Mouse (Mus musculus) cerebellum, adult 11 months (tissue): ENCODE results near the gene Rab11a.
A peak's percentile ranks its signal among the peaks of the same experiment; 100 is the strongest.

Experiments
- DNase-seq: peaks from one replicate; pipeline ENCODE4 v3.0.0; 2022

Rab11a gene

DNA sequence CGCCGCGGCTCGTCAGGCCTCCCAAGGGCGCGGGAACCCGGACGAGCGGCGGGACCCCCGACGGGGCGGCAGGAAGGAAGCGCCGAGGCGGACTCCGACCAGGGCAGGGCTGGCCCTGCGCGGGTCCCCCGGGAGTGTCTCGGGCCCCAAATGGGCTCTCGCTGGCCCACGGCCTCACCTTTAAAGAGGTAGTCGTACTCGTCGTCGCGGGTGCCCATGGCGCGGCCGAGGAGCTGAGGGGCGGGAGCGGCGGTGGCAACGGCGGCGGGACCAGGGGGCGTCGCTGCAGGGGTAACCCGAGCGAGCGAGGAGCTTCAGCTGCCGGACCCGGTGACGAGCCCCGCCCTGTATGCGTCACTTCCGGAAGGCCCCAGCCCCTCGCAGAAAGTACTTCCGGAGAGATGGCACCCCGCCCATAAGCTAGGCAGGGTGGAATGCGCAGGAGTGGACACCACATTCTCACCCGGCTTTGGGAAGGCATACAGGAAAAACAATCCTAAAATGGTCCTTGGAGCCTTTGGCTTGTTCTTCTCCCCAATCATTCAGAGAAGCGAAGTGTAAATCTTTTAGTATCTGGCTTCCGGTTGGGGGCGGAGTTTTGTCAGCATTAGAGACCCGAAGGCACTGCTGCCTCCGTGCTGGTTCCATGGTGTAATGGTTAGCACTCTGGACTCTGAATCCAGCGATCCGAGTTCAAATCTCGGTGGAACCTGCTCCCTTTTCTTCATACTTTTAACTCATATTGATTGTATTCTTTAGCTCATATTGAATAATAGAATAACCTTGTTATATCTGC, at the start of gene Rab11a:
Rab11a (minus strand) TSS at position 353 of the 796 bp plus-strand sequence.
- peak; percentile 96 for DNase-seq

DNA sequence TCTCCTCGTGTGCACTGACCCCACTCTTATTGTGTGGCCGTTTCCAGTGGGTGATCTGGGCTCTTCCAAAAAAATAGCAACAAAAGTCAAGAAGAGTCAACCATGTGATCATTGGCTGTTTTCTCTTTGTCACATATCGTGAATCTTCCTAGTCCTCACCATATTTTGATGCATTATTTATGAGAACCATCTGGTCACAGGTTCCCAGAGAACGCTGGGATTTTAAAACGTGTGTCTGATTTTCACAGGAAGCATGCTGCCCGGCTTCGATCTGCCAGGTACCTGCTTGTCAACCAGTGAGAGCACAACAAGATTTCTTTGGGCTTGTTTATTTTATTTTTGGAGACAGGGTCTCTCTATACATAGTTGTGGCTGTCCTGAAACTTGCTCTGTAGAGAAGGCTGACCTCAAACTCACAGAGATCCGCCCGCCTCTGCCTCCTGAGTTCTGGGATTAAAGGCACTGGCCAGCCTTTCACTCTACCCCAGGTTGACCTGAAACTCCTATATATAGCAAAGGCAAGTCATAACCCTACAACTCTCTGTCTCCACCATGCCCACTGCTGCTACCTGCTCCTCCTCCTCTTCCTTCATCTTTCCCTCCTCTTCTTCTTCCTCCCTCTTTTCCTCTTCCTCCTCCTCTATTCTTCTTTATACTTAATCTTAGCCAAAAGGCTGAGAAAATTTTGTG, 48.8 kb upstream of the Rab11a start:
- no peak for DNase-seq

DNA sequence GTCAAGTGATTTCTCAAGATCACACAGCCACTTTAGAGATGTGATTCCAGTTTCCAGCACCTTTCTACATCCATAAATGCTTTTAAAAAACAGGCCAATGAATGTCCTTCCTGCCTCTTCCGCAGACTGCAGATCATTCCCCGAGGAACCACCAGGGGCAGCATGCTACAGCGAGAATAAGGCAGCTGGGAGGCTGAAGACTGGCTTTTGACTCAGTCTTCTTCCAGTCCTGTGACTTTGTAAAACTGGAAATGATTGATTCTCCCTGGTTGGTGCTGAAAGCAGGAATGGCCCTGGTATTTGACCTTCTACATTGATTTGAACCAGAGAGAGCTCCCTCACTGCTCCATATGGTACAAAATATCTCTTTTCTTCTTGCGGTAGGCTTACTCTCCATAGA, 47.3 kb upstream of the Rab11a start:
- DNase-seq: no peak

DNA sequence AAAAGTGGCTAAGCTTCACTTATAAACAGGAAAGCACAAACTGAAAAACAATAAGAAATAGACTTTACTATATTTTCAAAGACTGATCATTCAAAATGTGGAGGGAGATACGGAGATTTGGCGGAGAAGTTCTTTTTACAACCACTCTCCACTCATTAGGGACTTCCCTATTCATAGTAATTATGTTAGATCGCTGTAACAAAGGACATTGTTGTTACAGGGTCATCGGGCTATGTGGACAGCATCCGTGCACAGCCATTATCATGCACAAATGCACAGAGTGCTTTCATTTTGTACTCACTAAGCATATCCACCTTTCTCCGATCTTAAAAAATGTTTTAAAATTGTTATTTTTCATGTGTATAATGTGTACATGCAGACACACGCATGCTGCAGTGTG, 46.0 kb upstream of the Rab11a start:
- DNase-seq: no peak

DNA sequence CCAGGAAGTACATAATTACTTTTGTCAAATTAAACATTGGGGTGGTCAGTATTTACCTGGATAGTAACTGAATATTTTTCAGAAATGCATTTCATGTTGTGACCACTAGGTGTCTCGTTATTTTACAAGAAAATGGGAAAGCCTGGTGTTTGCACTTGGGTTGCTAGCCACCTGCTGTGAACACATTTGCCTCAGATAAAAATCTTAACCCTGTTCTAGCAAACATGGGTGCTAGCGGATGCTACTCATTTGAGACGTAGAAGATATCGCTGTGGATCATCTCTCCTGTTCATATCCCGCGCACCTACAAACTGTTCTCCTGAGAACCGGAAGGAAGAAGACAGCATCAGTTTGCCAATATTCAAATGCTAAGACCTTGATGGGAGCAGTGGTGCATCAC, 42.1 kb upstream of the Rab11a start:
- peak; percentile 21 for DNase-seq

DNA sequence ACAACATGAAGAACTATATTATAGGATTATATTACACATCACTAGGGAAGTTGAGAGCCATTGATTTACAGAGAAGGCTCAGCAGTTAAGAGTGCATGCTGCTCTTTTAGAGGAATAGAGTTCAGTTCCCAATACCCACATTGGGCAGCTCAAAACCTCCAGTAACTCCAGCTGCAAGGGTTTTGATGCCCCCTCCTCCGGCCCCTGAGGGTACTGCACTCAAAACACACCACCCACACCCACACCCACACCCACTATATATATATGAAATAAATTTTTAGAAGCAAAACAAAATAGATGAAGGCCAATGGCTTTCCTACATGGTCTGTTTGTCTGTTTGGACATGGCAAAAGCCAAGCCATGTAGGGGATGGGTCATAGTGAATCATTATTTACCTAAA, 40.6 kb upstream of the Rab11a start:
- no peak for DNase-seq

DNA sequence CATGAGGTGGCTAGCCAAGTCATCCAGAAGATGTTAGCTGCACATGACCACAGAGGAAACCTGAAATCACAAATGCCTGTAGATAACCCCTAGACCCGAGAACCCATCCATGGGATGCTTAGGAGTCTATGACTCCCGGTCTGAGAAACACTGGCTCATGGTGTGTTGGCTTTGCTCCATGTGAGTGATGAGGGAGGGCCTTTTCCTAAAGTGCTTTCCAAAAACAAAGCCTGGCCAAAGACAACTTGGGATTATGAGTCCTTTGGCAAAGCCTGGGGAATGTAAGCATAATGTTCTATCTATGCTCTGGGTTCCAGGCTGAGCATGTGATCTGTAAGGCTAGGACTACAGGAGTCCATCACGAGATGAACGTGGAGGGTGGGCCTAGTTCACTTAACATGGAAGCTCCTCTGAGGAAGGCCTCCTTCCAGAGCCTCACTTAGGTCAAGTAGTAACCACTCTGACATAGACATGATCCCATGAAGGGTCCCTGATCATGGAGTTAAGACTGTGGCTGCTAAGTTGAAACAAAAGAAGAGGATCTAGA, 40.0 kb upstream of the Rab11a start:
- DNase-seq: no peak

DNA sequence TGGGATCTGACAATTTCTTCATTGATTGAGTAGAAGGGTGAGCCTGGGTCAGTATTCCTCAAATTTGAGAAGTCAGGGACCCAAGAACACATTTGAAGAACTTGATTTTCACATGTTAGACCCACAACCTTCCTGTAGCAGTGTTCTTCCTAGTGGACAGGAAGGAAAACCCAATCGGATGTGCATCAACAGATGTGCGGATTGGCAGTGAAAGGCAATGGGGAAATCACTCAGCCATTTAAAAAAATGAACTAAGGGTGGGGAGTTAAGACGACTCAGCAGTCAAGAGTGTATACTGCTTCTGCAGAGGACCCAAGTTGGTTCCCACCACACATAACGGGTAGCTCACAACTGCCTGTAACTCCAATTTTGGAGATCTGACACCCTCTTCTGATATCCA, 37.9 kb upstream of the Rab11a start:
- DNase-seq: no peak

DNA sequence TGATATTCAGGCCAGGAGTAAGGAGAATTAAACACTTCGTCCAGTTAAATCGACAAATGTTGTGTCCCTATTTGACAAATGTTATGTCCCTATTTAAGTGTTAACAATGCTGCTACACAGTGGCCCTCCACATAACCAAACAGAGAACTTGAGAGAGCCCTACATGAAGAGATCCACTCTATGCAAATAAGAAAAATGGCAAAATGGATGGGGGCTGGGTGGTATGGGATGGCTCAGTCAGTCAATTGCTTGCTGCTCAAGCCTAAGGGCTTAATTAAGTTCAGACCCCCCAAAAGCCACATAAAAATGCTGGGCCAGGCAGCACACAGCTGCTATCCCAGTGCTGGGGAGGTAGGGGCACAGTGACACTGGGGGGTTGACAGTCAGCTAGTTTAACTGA, 37.3 kb upstream of the Rab11a start:
- no peak for DNase-seq

DNA sequence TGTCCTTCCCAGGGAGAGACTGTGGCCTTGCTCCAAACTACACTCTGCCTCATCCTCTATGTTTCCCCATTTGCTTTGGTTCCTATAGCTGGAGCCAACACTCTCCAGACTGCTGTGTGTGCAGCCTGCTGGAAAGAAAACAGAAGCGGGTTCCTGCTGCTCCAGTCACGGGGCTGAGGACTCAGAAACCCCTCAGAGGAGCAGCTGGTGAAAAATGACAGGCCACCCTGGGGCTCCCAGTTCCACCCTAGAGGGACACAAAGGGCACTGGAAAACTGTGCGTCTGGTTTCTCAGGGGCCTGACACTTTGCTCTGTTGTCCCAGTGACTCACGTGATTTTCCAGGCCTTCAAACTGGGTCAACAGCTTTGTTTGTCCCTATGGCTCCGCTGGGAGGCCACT, 36.9 kb upstream of the Rab11a start:
- peak; percentile 33 for DNase-seq

DNA sequence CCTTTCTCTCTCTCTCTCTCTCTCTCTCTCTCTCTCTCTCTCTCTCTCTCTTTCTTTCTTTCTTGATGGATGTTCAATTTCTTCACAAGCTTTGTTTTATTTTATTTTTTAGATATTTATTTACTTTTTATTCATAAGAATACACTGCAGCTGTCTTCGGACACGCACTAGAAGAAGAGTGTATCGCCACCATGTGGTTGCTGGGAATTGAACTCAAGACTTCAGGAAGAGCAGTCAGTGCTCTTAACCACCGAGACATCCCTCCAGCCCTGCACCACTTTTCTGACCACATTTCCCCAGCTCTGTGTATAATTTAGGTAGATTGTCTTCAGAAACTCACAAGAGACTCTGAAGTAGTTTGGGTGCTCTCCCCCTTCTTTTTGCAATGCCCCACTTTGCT, 36.4 kb upstream of the Rab11a start:
- DNase-seq: no peak

DNA sequence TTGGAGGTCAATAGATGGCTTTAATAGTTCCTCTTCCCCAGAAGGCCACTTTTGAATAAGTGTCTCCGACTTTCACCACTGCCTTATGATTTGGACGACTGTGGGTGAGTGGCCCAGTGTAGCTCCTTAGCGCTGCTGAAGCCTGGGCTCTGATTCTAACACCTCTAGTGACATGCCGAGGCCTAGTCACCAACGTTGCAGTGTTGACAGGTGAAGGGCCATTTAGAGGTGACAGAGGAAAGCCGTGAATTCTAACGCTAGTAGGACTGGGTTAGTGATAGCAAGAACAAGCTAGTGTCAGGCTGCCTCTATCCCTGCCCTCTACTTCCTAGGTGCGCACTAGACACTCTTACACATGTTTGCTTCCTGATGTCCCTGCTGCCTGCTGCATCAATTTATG, 35.7 kb upstream of the Rab11a start:
- no peak for DNase-seq

DNA sequence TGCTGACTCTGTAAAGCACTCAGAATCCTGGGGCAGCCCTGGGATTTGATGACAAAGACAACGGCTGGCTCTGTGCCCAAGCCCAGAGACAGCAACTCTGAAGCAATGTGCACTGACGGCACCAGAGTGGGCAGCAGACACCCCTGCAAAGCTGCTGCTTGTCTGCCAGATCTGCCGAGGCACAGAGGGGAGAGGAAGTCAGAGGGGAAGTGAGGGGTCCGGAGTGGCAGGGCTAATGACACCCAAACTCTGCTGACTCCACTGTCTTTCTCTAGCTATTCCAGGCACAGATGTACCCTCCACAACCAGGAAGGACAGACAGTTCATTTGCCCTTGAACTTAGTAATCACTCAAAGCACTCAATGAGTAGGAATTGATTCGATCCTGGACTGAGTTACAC, 33.7 kb upstream of the Rab11a start:
- no peak for DNase-seq

DNA sequence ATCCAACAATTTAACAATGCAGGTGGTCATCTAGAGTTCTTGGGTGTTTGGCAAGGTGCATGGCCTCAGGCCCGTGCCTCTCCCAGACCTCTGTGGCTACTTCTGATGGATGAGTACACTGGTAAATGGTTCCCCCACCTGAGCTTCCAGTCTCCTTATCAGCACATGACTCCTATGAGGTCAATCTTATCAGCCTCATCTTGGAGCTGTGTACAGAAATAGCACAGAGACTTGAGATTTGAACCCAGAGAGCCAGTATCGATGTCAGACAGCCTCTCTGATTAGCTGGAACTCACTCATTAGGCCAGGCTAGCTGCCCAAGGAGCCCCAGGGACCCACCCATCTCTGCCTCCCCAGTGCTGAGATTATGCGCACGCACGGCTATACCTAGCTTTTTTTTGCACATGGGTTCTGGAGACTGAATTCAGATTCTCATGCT, 32.9 kb upstream of the Rab11a start:
- no peak for DNase-seq

DNA sequence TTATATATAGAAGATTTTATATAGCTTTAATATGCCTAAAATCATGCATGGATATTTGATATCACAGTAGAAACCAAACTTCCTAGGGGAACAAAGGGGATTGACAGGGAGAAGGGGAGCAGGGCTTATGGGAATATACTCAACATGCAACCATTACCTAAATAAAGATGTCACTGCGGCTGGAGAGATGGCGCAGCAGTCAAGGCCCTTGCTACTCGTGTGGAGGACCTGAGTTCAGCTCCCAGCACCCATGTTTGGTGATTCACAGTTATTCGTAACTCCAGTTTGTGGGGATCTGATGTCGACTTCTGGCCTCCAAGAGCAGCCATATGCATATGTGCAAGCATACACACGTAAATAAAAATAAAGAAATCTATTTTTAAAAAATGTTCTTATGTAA, 32.4 kb upstream of the Rab11a start:
- no peak for DNase-seq

DNA sequence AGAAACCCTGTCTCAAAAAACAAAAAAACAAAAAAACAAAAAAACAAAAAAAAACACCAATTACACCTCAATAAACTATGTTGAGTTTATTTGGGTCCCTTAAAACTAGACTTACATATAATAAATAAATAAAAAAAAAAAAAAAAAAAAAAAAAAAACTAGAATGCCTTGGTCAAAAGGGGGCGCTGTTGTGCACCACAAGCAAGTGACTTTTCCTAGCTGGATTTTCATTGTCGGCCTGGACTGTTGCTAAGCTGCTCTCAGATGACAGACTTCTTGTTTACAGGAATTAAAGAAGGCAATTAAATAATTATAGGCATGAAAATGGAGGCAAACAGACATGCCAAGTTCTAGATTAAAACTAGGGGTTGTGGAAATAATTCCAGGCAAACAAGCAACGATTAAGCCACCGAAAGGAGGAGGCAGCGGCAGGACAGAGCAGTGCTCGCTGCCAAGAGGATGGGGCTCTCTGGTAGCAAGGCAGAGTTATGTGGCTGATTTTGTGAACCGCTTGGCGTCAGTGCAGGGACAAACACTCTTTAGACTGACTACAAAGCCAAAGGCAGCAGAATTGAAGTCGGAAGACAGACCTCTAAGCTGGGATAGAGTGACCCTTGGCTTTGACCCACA, 31.6 kb upstream of the Rab11a start:
- peak; percentile 35 for DNase-seq

DNA sequence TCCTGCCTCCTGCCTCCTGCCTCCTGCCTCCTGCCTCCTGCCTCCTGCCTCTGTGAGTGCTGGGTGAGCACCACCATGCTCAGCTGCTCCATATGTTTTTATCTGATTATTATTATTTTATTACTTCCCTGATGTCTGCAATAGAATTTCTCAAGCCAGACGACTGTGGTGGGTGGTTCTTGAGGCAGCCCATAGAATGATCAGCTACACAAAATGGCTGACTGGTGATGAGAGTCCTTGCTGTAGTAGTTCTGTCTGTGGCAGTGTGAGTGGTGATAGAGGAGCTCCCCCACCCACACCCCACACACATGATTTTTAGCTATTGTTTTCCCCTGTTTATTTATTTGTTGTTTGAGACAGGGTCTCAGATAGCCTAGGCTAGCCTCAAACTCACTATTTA, 30.2 kb upstream of the Rab11a start:
- DNase-seq: no peak

DNA sequence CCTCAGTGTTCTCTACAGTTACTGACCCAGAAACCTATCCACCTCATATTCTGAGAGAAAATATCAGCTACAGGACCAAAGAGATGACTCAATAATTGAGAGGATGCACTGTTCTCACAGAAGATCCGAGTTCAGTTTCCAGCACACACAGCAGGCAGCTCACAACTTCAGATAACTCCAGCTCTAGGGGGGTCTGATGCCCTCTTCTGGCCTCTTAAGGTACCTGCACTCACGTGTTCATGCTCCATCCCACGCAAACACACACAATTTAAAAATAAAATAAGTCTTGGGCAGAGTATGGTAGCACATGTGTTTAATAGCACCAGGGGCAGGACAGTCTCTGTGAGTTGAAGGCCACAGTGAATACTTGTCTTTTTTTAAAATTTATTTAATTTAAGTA, 28.6 kb upstream of the Rab11a start:
- DNase-seq: no peak

DNA sequence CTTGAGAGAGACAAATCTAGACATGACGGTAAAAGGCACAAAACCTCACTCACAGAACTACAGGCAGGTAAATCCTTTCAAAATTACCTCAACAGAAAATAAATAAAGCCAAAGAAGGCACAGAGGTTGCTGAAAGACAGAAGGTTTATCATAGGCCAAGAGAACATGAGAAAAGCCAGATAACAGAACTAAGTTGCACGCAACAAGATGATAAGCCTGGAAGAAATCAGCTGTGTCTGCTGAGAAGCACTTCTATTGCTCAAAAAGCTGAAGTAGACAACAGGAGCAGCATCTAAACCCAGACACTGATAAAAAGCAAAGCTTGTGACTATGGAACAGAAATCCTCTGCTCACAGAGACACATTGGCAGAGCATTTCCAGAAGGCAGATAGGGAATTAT, 27.3 kb upstream of the Rab11a start:
- no peak for DNase-seq

DNA sequence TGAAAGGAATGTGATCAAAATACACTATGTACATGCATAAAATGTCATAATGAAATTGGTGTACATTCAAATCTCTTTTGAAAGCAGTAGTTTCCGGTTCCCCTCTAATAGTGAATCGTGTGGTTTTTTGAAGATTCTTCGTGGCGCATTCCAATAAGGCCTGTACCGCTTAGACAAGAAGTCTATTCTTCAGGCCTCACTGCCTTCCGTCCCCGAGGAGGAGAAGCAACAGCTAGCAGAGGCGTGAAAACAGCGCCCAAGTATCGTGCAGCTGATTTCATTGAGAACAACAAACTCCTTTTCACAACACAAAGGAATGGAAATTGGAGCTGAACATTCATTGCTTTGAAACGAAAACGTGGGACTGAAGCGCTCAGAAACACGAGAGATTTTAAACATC, 20.5 kb upstream of the Rab11a start:
- no peak for DNase-seq

DNA sequence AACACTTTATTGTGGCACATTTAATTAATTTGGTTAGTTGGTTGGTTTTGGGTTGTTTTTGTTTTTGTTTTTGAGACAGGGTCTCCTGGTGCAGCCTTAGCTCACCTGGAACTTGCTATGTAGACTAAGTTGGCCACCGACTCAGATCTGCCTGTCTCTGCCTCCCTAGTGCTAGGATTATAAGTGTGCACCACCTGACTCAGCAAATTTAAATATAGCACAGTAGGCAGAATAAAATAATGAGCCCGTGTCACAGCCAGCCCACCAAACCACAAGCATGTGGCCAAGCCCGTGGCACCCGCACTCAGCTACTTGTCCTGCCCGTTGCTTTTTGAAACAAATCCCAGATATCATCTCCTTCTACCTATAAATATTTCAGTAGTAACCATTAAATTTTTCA, 15.0 kb upstream of the Rab11a start:
- DNase-seq: no peak

DNA sequence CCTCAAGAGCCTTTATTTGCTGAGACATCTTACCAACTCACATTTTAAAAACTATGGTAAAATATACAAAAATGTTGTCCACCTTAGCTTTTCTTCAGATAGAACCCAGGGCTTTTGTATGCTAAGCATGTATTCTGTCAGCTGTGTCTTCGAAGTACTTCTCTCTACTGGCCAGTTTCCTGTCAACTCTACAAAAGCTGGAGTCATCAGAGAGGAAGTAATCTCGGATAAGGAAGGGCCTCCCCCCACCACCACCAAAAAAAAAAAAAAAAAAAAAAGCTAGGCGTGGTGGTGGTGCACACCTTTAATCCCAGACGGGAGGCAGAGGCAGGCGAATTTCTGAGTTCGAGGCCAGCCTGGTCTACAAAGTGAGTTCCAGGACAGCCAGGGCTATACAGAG, 11.8 kb upstream of the Rab11a start:
- no peak for DNase-seq

DNA sequence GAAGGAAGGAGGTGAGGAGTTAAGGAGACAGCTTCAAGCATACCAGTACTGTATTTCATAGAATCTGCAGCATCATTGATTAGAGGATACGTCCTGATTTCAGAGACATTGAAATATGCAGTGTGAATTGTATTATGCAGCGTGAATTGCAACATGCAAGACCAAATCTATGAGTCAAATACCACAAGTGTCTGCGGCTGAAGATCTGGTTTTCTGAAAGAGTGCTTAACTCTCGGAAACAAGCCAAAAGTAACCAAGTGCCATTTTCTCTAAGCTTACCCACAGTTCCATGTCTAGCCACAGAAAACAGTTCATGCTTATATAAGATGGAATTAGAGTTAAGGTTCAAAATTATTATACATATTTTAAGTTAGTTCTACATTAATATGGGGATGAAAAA, 10.2 kb upstream of the Rab11a start:
- DNase-seq: no peak

DNA sequence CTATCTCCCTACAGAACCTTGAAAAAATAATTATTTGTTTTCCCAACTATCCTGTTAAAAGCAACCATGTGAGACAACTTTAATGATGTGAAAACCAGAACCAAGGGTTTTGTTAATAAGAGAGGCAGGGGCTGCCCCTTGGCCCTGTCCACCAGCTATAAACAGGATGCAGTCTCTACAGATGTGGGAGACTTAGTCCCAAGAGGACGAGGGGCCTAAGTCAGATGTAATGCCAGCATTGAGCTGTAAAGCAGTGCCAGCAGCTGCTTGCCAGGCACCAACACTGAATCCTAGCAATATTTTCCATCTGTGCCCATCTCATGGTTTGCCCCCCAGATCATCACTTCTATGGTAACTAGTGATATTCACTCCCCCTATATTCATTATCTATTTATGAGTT, 4.9 kb upstream of the Rab11a start:
- DNase-seq: no peak
